Mouse (Mus musculus) cerebellum, adult (tissue): ENCODE results near the gene Doc2b.

Experiments used
- ATAC-seq: cut with Nextera tagmentation; 2 replicates; pipeline ENCODE4 v1.9.2; 2017; ENCODE audit warnings: mild to moderate bottlenecking, moderate library complexity, mixed read lengths; ENCODE audit not compliant: insufficient number of reproducible peaks, low FRiP score, low TSS enrichment

Gene Doc2b

DNA sequence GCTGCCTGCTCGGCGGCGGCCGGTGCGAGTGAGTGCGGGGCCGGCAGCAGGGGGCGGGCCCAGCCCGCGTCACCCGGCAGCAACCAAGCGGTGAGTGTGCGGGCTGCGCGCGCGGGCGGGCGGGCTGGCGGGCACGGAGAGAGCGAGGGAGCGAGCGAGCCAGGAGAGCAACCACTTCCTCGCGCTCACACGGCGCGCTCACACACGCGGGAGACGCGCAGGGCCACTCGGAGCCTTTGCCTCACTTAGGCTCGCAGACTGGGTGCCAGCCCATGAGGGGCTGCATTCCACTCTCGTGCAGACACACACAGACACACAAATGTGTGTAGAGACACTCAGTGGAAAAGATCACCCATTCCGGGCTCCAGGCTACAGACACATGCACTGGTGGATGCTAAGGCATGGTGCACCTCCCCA is at the start of gene Doc2b:
Doc2b (minus strand) TSS at position 21 of the 417 bp plus-strand sequence.
- ATAC-seq, result peak; percentile 69; the same call in 1 of the 2 replicates

- peak; percentile 69 for ATAC-seq
These were observed 47.2 kb upstream of the Doc2b start for GRCm38 (mm10) chr11:75842904-75843619.

- ATAC-seq, result no peak
These were observed 45.7 kb upstream of the Doc2b start for GRCm38 (mm10) chr11:75841503-75841902.

- no peak for ATAC-seq
These were observed 43.9 kb upstream of the Doc2b start for GRCm38 (mm10) chr11:75839536-75840430.

GRCm38 (mm10) chr11:75838861-75839426 is 43.1 kb upstream of the Doc2b start:
- no peak for ATAC-seq

GRCm38 (mm10) chr11:75836240-75836610 is 40.4 kb upstream of the Doc2b start:
- ATAC-seq, result no peak

GRCm38 (mm10) chr11:75835587-75836239 is 39.9 kb upstream of the Doc2b start:
- no peak for ATAC-seq

DNA sequence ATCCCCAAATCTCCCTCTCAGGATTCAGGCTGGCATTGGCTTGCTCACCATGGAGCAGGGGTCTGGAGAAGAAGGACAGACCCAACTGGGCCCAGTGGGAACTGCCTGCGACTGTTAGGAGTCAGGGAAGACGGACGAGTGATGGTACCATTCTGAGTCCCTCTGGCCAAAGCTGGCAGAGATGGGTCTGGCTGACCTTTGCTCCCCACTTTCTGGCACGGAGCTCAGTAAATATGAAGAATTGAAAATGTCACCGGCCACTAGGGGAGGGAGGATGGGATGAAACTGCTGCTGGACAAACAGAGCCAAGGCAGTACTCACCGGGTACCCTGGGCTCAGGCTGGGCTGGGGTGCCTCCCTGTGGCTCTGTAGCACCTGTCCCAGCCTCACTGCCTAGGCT is 37.2 kb upstream of the Doc2b start:
- ATAC-seq, result no peak; the same call in 1 of the 2 replicates

DNA sequence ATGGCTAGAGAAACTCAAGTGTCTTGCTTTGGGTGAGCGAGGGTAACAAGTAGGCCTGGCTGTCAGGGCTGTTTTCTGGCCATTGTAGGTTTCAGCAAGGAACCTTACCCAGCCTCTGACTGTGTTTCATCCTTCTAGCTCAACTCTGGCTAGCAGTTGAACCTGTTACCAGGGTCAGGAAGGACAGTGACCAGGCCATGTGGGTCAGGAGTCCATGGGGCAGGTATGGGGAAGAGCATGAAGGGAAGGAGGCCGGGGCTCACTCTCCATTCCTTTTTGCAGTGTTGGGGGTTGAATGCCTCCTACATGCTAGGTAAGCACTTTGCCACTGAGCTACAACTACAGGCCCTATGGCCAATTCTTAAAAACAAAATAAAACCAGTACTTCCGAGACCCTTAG is 34.5 kb upstream of the Doc2b start:
- ATAC-seq, result no peak

- ATAC-seq, result no peak
These were observed 31.6 kb upstream of the Doc2b start for GRCm38 (mm10) chr11:75827414-75827813.

DNA sequence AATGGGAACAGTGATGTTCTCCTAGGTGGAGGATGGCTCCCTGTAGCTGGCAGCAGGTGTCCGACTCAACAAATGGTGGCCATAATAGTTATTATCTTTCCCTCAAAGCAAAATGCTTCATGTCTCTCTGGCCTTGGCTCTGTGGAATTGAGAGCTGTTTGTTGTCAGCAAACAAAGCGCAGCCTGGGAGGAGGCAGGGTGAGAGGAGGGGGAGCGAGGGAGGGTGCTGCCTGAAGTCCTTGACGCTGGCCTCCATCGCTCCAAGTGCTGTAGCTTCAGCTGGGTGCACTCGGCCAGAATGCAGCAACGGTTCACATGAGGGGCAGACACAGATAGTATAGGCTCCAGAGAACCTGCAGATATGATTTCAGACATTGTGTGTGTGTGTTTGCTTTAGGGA is 27.7 kb upstream of the Doc2b start:
- ATAC-seq, result no peak

DNA sequence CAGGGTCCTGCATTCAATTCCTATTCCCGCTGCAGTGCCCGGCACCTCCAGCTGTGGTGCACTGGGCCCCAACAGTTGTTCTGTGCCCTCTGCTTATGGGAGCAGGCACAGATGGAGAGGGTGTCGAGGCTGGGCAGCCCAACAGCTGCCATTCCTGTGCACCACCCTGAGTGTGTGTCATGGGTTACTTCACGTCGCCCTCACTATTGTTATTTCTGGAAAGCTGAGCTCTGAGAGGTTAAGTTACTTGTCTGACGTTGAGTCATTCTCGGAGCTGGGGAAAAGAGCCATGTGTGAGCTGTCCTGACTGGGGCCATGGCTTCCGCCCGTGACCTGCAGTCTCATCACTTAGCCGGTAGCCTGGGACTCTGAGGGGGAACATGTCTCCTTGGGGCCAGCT is 17.2 kb upstream of the Doc2b start:
- no peak for ATAC-seq

DNA sequence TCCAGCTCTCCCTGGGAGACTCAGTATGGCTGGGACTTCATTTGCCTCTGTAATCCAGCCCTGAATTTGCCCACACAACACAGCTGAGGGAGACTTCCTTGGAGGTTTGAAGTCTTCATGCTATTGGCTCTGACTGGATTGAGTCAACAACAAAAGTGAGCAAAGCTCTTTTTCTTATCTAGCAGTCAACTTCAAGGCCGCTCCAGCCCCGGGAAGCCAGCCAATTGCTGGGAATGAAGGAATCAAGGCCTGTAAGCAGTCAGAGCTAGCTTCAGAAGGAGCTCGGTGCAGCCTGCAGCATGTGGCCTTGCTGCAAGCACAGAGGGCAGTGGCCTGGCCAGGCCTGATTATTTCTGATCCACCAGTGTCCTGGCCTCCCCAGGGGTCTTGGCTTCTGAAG is 16.1 kb upstream of the Doc2b start:
- no peak; the same call in 1 of the 2 replicates for ATAC-seq

- ATAC-seq, result no peak
These were observed 14.7 kb upstream of the Doc2b start for GRCm38 (mm10) chr11:75810526-75810925.

DNA sequence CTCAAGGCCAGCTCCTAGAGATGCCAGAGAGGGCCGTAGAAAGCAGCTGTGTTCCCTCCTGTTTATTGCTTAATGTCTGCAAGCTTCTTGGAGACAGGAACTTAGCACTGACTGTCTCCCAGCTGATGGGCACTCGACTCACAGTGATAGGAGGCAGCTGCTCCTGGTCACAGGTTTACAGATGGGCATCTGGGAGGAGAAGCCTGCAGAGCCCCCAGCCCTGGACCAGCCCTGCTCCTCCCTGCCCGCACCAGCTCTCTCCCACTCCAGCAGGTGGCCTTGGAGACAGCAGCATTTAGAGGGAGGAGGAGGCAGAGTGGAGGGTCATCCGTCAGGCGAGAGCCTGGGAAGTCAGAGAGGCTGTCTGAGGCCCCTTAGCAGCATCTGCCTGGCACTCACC is 11.6 kb upstream of the Doc2b start:
- ATAC-seq, result no peak

- no peak for ATAC-seq
These were observed 6.1 kb upstream of the Doc2b start for GRCm38 (mm10) chr11:75801771-75802550.

DNA sequence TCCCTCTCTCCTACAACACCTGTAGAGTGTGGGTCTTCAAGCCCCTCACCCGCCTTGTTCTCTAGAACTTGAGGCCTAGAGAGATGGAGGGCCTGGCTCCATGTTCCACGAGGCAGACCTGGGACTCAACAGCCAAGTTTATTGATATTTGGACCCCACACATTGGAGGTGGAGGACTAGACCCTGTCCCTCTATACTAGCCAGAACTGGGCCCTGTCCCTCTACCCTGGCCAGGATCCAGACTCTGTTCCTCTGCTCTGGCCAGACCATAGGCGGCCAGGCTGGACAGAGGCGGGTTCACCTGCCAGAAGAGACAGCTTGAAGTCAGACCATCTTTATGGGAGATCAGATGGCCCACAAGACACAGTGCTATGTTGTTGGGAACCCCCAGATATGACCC is 5.5 kb upstream of the Doc2b start:
- no peak for ATAC-seq

DNA sequence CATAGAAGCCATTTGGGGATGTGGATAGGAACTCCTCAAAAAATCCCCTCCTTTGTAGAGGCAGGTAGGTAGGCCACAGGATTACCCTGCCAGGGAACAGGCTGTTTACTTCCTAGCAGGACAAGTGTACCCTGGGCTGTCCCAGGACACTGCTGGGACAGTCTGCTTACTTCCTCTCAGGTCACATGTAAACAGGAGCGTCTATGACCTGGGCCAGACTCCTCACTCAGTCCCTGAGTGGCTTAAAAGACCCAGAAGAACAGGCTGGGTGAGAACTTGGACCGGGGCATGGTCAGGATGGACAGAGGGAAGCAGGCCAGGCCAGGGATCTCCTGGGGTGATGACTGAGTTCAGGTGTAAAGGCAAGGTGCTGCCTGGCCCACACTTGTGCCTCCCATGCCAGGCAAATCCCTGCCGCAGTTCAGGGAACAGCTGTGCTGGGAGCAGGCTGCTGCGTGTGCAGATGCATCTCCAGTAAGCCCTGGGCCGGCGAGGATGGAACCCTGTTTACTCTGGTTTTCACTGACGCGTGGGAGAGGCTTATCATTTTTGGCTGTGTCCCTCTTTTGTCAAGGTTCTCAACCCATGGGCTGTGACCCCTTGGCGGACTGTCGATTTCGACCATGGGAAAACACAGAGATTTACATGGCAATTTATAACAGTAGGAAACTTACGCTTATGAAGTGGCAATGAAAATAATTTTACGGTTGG is 842 bp upstream of the Doc2b start:
- ATAC-seq, result no peak

DNA sequence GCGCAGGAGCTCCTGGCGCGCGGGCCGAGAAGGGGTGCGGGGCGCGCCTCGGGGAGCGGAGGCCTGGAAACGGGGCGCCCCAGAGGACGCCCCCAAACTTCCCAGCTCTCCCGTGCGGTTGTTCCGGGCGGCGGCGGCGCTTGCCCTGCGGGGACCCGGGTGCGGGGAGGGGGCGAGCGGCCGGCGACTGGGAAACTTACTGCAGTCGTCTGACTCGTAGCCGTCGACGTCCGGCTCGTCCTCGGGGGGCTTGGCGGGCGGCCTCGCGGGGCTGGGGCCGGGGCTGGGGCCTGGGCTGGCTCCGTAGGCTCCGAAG is 570 bp downstream of the Doc2b start:
- no peak for ATAC-seq
